Mouse (Mus musculus) CH12.LX (cell line): ENCODE measurements at regions not wholly inside any gene's neighbourhood (a gene's known extent, or its start where the extent isn't known, plus 50 kb on each side); places are given as distances from the start of the nearest gene placed in this dataset.

ENCODE experiments used
- DNase-seq: peaks from one replicate; pipeline ENCODE4 v3.0.0-alpha.2; 2013; ENCODE audit errors: extremely low read depth
- H3K27ac ChIP-seq: 2 replicates; pipeline ENCODE4 v1.5.1; 2012; ENCODE audit warnings: low read depth, mild to moderate bottlenecking, control low read depth, moderate library complexity; ENCODE audit not compliant: insufficient read depth
- H3K27me3 ChIP-seq: replicated peaks from 2 replicates; pipeline ENCODE3; 2012; ENCODE audit warnings: inconsistent platforms
- H3K36me3 ChIP-seq, 2 experiments: replicated peaks in 1 of 2; 2 replicates each; pipeline versions ENCODE3 to v1.6.1; 2012; ENCODE audit warnings: inconsistent platforms in 1 of 2, low read length in 1 of 2, mild to moderate bottlenecking in 1 of 2, mixed read lengths in 1 of 2, moderate library complexity in 1 of 2; ENCODE audit not compliant: control insufficient read depth in 1 of 2, insufficient read depth in 1 of 2
- H3K4me1 ChIP-seq, 2 experiments: 2 replicates each; pipeline ENCODE4 v1.6.1; 2012; ENCODE audit warnings: inconsistent platforms in 1 of 2, moderate library complexity in 1 of 2; ENCODE audit not compliant: insufficient read depth in 2 of 2, control insufficient read depth in 1 of 2
- H3K4me2 ChIP-seq: 2 replicates; pipeline ENCODE4 v1.6.1; 2012; ENCODE audit warnings: low read depth, mild to moderate bottlenecking, control low read depth; ENCODE audit not compliant: poor library complexity, insufficient read depth, severe bottlenecking
- H3K4me3 ChIP-seq, 3 experiments: fragments of 150-350 bp in 1 of 3; sonication (generic) in 1 of 3; replicated peaks in 1 of 3; 2 replicates each; pipeline versions ENCODE3 to v1.5.1; 2011 to 2012; ENCODE audit warnings: low read depth in 2 of 3, low read length in 2 of 3, mild to moderate bottlenecking in 2 of 3, moderate library complexity in 2 of 3, control low read depth in 1 of 3, improper control_type of control experiment in 1 of 3, inconsistent platforms in 1 of 3, mixed read lengths in 1 of 3; ENCODE audit not compliant: poor library complexity in 1 of 3
- H3K79me2 ChIP-seq: replicated peaks from 2 replicates; pipeline ENCODE4 v1.6.1; 2012; ENCODE audit warnings: mild to moderate bottlenecking, moderate library complexity; ENCODE audit not compliant: control insufficient read depth, poor library complexity, insufficient read depth, severe bottlenecking; ENCODE audit errors: extremely low read depth
- H3K9ac ChIP-seq: 2 replicates; pipeline ENCODE4 v1.6.1; 2012; ENCODE audit warnings: low read depth, mild to moderate bottlenecking, control low read depth, moderate library complexity; ENCODE audit not compliant: insufficient read depth
- H3K9me3 ChIP-seq: replicated peaks from 2 replicates; pipeline ENCODE3; 2012; ENCODE audit warnings: low read length, inconsistent platforms, mixed read lengths
- CHD1 ChIP-seq: IDR thresholded peaks from 2 replicates; pipeline ENCODE4 v1.6.1; 2012; ENCODE audit warnings: low read depth, low read length, improper control_type of control experiment, inconsistent platforms
- CHD2 ChIP-seq: IDR thresholded peaks from 2 replicates; pipeline ENCODE4 v1.6.1; 2011; ENCODE audit warnings: low read length, improper control_type of control experiment
- E2F4 ChIP-seq: IDR thresholded peaks from 2 replicates; pipeline ENCODE4 v1.6.1; 2011; ENCODE audit warnings: low read depth, low read length, improper control_type of control experiment; ENCODE audit not compliant: insufficient replicate concordance
- ELF1 ChIP-seq: IDR thresholded peaks from 2 replicates; pipeline ENCODE4 v1.6.1; 2014; ENCODE audit warnings: low read depth, mild to moderate bottlenecking, inconsistent platforms, low read length, improper control_type of control experiment
- EP300 ChIP-seq: IDR thresholded peaks from 2 replicates; pipeline ENCODE4 v1.6.1; 2011; ENCODE audit warnings: low read length, improper control_type of control experiment
- ETS1 ChIP-seq: conservative IDR thresholded peaks from 2 replicates; pipeline ENCODE4 v1.6.1; 2012; ENCODE audit warnings: low read depth, mild to moderate bottlenecking, inconsistent platforms, low read length, improper control_type of control experiment, moderate library complexity
- GABPA ChIP-seq: IDR thresholded peaks from 2 replicates; pipeline ENCODE4 v1.6.1; 2012; ENCODE audit warnings: low read depth, low read length, improper control_type of control experiment, inconsistent platforms; ENCODE audit not compliant: insufficient replicate concordance
- JUN ChIP-seq: IDR thresholded peaks from 2 replicates; pipeline ENCODE4 v1.6.1; 2011; ENCODE audit warnings: low read depth, mild to moderate bottlenecking, low read length, improper control_type of control experiment, moderate library complexity; ENCODE audit not compliant: insufficient read depth
- JUND ChIP-seq: conservative IDR thresholded peaks from 2 replicates; pipeline ENCODE4 v1.6.1; 2011; ENCODE audit warnings: low read depth, low read length, improper control_type of control experiment
- MAFK ChIP-seq: IDR thresholded peaks from 2 replicates; pipeline ENCODE4 v1.6.1; 2011; ENCODE audit warnings: low read length, improper control_type of control experiment; ENCODE audit not compliant: insufficient replicate concordance
- MAZ ChIP-seq: IDR thresholded peaks from 2 replicates; pipeline ENCODE4 v1.6.1; 2012; ENCODE audit warnings: low read depth, mild to moderate bottlenecking, inconsistent platforms, low read length, improper control_type of control experiment, moderate library complexity
- MEF2A ChIP-seq: IDR thresholded peaks from 2 replicates; pipeline ENCODE4 v1.6.1; 2014; ENCODE audit warnings: low read depth, mild to moderate bottlenecking, inconsistent platforms, low read length, improper control_type of control experiment, borderline replicate concordance
- MXI1 ChIP-seq: IDR thresholded peaks from 2 replicates; pipeline ENCODE4 v1.6.1; 2011; ENCODE audit warnings: mild to moderate bottlenecking, low read depth, low read length, improper control_type of control experiment
- MYC ChIP-seq: IDR thresholded peaks from 2 replicates; pipeline ENCODE4 v1.6.1; 2011; ENCODE audit warnings: low read depth, mild to moderate bottlenecking, improper control_type of control experiment, low read length
- NELFE ChIP-seq: IDR thresholded peaks from 2 replicates; pipeline ENCODE4 v1.6.1; 2011; ENCODE audit warnings: low read depth, low read length, improper control_type of control experiment
- NRF1 ChIP-seq: IDR thresholded peaks from 2 replicates; pipeline ENCODE4 v1.6.1; 2014; ENCODE audit warnings: low read depth, mild to moderate bottlenecking, inconsistent platforms, low read length, improper control_type of control experiment, moderate library complexity
- POLR2A ChIP-seq: IDR thresholded peaks from 2 replicates; pipeline ENCODE4 v1.6.1; 2011; ENCODE audit warnings: low read depth, mild to moderate bottlenecking, improper control_type of control experiment, low read length
- POLR2AphosphoS2 ChIP-seq: IDR thresholded peaks from 2 replicates; pipeline ENCODE4 v1.6.1; 2011; ENCODE audit warnings: low read depth, low read length, improper control_type of control experiment
- RAD21 ChIP-seq: IDR thresholded peaks from 2 replicates; pipeline ENCODE4 v1.6.1; 2011; ENCODE audit warnings: low read depth, mild to moderate bottlenecking, low read length, improper control_type of control experiment, moderate library complexity
- SIN3A ChIP-seq: IDR thresholded peaks from 2 replicates; pipeline ENCODE4 v1.6.1; 2012; ENCODE audit warnings: low read length, improper control_type of control experiment, inconsistent platforms
- SMC3 ChIP-seq: IDR thresholded peaks from 2 replicates; pipeline ENCODE4 v1.6.1; 2011; ENCODE audit warnings: low read depth, low read length, improper control_type of control experiment
- TCF12 ChIP-seq: IDR thresholded peaks from 2 replicates; pipeline ENCODE4 v1.6.1; 2014; ENCODE audit warnings: low read depth, mild to moderate bottlenecking, inconsistent platforms, low read length, improper control_type of control experiment
- UBTF ChIP-seq: IDR thresholded peaks from 2 replicates; pipeline ENCODE4 v1.6.1; 2012; ENCODE audit warnings: low read depth, mild to moderate bottlenecking, inconsistent platforms, low read length, improper control_type of control experiment, moderate library complexity
- ZC3H11A ChIP-seq: IDR thresholded peaks from 2 replicates; pipeline ENCODE4 v1.6.1; 2012; ENCODE audit warnings: low read depth, mild to moderate bottlenecking, inconsistent platforms, low read length, improper control_type of control experiment
- ZMIZ1 ChIP-seq: IDR thresholded peaks from 2 replicates; pipeline ENCODE4 v1.6.1; 2012; ENCODE audit warnings: low read depth, mild to moderate bottlenecking, inconsistent platforms, low read length, improper control_type of control experiment
- ZNF384 ChIP-seq: IDR thresholded peaks from 2 replicates; pipeline ENCODE4 v1.6.1; 2012; ENCODE audit warnings: low read depth, low read length, improper control_type of control experiment, inconsistent platforms
- dilution Hi-C: fragments of 300-500 bp; cut with MboI; formaldehyde crosslinking; loops from 2 replicates; pipeline ENCODE4 v1.14.3; 2020; ENCODE audit warnings: low sequenced_read_pairs; ENCODE audit not compliant: extremely low pct_unique_long_range_greater_than_20kb, extremely low pct_ligation_motif_present
- in situ Hi-C: fragments of 300-500 bp; cut with MboI; formaldehyde crosslinking; loops from 3 replicates; pipeline ENCODE4 v1.14.3; 2019; ENCODE audit warnings: low sequenced_read_pairs, low pct_ligation_motif_present, low pct_unique_long_range_greater_than_20kb, mixed read lengths

DNA sequence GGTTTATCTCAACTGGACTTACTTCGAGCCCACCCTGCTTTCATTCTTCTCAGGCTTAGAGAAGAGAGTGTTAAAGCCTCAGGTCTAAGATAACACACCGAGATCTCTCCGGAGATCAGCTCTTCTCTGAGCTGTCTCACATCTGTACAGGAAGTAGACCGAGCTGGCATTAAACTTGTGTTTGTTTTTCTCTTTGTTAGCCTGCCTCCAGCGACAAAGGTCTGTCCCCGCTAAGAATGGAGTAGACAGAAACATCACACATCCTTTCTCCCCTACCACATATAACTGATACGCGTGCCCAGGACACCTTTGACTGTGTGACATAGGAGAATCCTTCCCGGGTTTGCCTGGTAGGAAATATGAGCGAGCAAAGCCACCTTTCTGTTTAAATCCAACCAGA, 126.3 kb upstream of the 3110018I06Rik start:
- no peak for DNase-seq
- peaks cover 84% of the 10 kb centered on the region for H3K9me3 ChIP-seq
- H3K36me3 ChIP-seq: no peaks in the 10 kb centered on the region
- H3K27ac ChIP-seq: no peak overlapping the region
- in situ Hi-C loops (no loop called here), dilution Hi-C loops (no loop called here)
- H3K4me3 ChIP-seq: no peak overlapping the region
- TF ChIP-seq RAD21 (no peak), E2F4 (no peak), JUND (no peak), GABPA (no peak), ZNF384 (no peak), JUN (no peak), POLR2AphosphoS2 (no peak), ZC3H11A (no peak), POLR2A (no peak), CHD2 (no peak), SIN3A (no peak), NELFE (no peak), MXI1 (no peak), MEF2A (no peak), UBTF (no peak), NRF1 (no peak)
- no peaks in the 10 kb centered on the region for H3K79me2 ChIP-seq
- no peaks in the 10 kb centered on the region for H3K27me3 ChIP-seq
- no peak overlapping the region for H3K9ac ChIP-seq
- H3K4me2 ChIP-seq: no peak overlapping the region
- H3K4me1 ChIP-seq: no peaks in the 10 kb centered on the region

DNA sequence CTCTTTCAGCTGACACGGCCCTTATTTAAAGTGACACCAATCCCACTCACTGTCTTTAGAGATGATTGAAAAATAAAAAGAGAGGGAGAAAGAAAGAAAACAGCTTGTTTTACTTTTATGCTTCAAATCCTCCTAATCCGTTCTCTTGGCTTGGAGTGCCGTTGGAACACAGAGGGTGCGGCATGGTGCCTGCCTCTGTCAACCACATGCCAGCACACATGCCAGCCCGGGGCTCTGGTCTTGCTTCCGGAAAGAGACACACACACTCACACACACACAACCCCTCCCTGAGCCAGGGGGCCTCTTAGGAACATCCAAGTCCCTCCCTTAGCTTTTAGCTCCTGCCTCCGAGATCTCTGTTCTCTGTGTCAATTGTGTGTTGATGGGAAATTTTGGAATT, 116.2 kb upstream of the 3110018I06Rik start:
- no peak for DNase-seq

More for the DNA sequence above, 116.2 kb upstream of the 3110018I06Rik start:
- Histone ChIP-seq H3K9ac (no peak overlapping the region), H3K36me3 (no peaks in the 10 kb centered on the region), H3K27ac (no peak overlapping the region), H3K9me3 (peaks cover 50% of the 10 kb centered on the region), H3K4me3 (no peak overlapping the region), H3K79me2 (no peaks in the 10 kb centered on the region), H3K4me2 (no peak overlapping the region), H3K4me1 (no peaks in the 10 kb centered on the region), H3K27me3 (no peaks in the 10 kb centered on the region)
- TF ChIP-seq SIN3A (no peak), MYC (no peak), NRF1 (no peak), TCF12 (no peak), POLR2AphosphoS2 (no peak), EP300 (no peak), CHD1 (no peak), ZNF384 (no peak), ELF1 (no peak), E2F4 (no peak), NELFE (no peak), ETS1 (no peak), CHD2 (no peak), ZMIZ1 (no peak), MAFK (no peak), SMC3 (no peak), MAZ (no peak)
- dilution Hi-C loops: no loop called here
- in situ Hi-C loops: no loop called here
